Mouse (Mus musculus): ENCODE data around the gene Ppp1r12b. TPM values are rescaled to one million over a fixed set of nuclear protein-coding genes. Genes with fewer than 3 reads are reported as not detected.

Gene Ppp1r12b
- total RNA-seq, 1 experiment = 5.4 TPM

DNA sequence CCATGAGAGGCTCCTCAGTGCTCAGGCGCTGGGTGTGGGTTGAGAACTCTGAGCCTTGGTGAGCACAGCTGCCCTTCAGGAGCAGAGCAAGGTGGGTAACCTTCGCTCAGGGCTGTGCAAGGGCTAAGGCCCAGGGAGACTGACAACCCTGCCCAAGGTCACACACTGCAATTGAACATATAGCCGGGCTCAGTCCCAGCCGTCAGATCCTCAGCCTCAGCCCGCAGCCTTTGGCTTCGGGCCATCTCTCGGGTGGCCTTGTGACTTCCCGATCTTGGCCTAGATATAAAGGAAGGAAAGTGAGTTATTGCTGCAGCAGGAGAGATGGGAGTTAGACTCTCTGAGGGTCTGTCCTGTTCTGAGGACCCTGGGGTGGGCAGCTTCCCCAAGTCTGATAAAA, 228.5 kb downstream of the Ppp1r12b start:
- H3K4me1 ChIP-seq (ENCODE audit: control insufficient read depth in 2 of 2, insufficient read depth in 2 of 2, low read length in 2 of 2, poor library complexity in 1 of 2) = no peaks in the 10 kb centered on the region
- no peak for DNase-seq (ENCODE audit: low read depth, low spot score)
- H3K9ac ChIP-seq (ENCODE audit: insufficient read depth, low read depth, low read length, poor library complexity, severe bottlenecking) = no peak overlapping the region

DNA sequence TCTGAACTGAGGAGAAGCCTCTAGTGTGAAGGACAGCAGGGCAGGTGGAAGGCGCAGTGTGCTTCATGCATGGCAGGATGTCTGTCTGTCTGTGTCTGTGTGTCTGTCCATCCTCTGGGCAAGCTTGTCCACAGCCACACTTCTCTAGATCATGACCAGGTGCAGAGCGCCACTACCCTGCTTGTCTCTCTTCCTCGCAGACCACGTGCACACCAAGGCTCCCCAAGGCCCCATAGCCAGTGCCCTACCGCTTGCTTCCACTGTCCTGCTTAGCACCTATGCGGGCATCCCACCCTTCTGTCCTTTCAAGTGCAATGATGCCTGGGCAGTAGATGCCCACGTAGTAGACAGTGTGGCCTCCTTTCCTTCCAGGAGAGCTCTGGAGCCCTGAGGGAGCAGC, 229.3 kb downstream of the Ppp1r12b start:
- DNase-seq (ENCODE audit: low read depth, low spot score) = no peak
- no peak overlapping the region for H3K9ac ChIP-seq (ENCODE audit: insufficient read depth, low read depth, low read length, poor library complexity, severe bottlenecking)
- no peaks in the 10 kb centered on the region for H3K4me1 ChIP-seq (ENCODE audit: control insufficient read depth in 2 of 2, insufficient read depth in 2 of 2, low read length in 2 of 2, poor library complexity in 1 of 2)
- H3K27ac ChIP-seq (ENCODE audit: insufficient read depth, low read depth, low read length, poor library complexity, severe bottlenecking) = no peak overlapping the region
- TF ChIP-seq CHD2 (IDR thresholded peaks at IDR 0.05; ENCODE audit: low read depth, low read length) (no peak), MAFK (IDR thresholded peaks at IDR 0.05; ENCODE audit: insufficient read depth, low read depth, low read length) (no peak), ZNF384 (IDR thresholded peaks at IDR 0.05; ENCODE audit: low read depth, low read length) (no peak), HCFC1 (IDR thresholded peaks at IDR 0.05; ENCODE audit: borderline replicate concordance, insufficient read depth, low read length) (no peak), ZC3H11A (IDR thresholded peaks at IDR 0.05; ENCODE audit: borderline replicate concordance, low read depth, low read length) (no peak)
- no peak overlapping the region for H3K4me3 ChIP-seq (ENCODE audit: insufficient read depth in 1 of 2, low read depth in 1 of 2, low read length in 2 of 2, poor library complexity in 1 of 2, severe bottlenecking in 1 of 2)
- no peaks in the 10 kb centered on the region for H3K9me3 ChIP-seq (ENCODE audit: control insufficient read depth, insufficient read depth, low read depth, low read length)
- in situ Hi-C loops (cut with MboI; ENCODE audit: low sequenced_read_pairs in 2 of 2, unreplicated experiment in 2 of 2) = no loop called here
- no peaks in the 10 kb centered on the region for H3K36me3 ChIP-seq (ENCODE audit: control insufficient read depth, insufficient read depth, low read length, poor library complexity, severe bottlenecking)

More for the DNA sequence above, 228.5 kb downstream of the Ppp1r12b start:
- no peak for TF ChIP-seq CHD2 (IDR thresholded peaks at IDR 0.05; ENCODE audit: low read depth, low read length)
- no peak for TF ChIP-seq MAFK (IDR thresholded peaks at IDR 0.05; ENCODE audit: insufficient read depth, low read depth, low read length)
- TF ChIP-seq HCFC1 (IDR thresholded peaks at IDR 0.05; ENCODE audit: borderline replicate concordance, insufficient read depth, low read length) = no peak
- in situ Hi-C loops (cut with MboI; ENCODE audit: low sequenced_read_pairs in 2 of 2, unreplicated experiment in 2 of 2) = no loop called here
- H3K27ac ChIP-seq (ENCODE audit: insufficient read depth, low read depth, low read length, poor library complexity, severe bottlenecking) = no peak overlapping the region
- H3K9me3 ChIP-seq (ENCODE audit: control insufficient read depth, insufficient read depth, low read depth, low read length) = no peaks in the 10 kb centered on the region
- no peaks in the 10 kb centered on the region for H3K36me3 ChIP-seq (ENCODE audit: control insufficient read depth, insufficient read depth, low read length, poor library complexity, severe bottlenecking)
- H3K4me3 ChIP-seq (ENCODE audit: insufficient read depth in 1 of 2, low read depth in 1 of 2, low read length in 2 of 2, poor library complexity in 1 of 2, severe bottlenecking in 1 of 2) = no peak overlapping the region

DNA sequence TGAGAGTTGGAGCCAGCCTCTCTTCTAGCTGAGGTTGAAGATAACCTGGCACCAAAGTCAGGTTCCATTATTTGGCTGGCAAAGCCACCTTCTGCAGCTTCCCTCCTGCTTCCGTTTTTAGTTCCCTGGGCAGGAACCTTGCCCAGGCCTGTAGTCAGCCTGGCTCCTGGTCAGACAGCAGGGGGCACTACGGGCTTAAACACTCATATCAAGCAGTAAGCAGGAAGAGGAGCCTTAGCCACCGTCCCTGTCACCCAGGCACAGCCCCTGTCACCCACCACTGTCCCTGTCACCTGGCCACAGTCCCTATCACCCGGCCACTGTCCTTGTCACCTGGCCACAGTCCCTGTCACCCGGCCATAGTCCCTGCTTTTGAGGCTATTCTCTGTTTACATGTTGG, 230.5 kb downstream of the Ppp1r12b start:
- no peak overlapping the region for H3K27ac ChIP-seq (ENCODE audit: insufficient read depth, low read depth, low read length, poor library complexity, severe bottlenecking)
- H3K36me3 ChIP-seq (ENCODE audit: control insufficient read depth, insufficient read depth, low read length, poor library complexity, severe bottlenecking) = no peaks in the 10 kb centered on the region
- H3K4me1 ChIP-seq (ENCODE audit: control insufficient read depth in 2 of 2, insufficient read depth in 2 of 2, low read length in 2 of 2, poor library complexity in 1 of 2) = no peaks in the 10 kb centered on the region
- no peak for TF ChIP-seq ZNF384 (IDR thresholded peaks at IDR 0.05; ENCODE audit: low read depth, low read length)
- TF ChIP-seq HCFC1 (IDR thresholded peaks at IDR 0.05; ENCODE audit: borderline replicate concordance, insufficient read depth, low read length) = no peak
- no peak for TF ChIP-seq MAFK (IDR thresholded peaks at IDR 0.05; ENCODE audit: insufficient read depth, low read depth, low read length)
- TF ChIP-seq ZC3H11A (IDR thresholded peaks at IDR 0.05; ENCODE audit: borderline replicate concordance, low read depth, low read length) = no peak
- no peak for TF ChIP-seq CHD2 (IDR thresholded peaks at IDR 0.05; ENCODE audit: low read depth, low read length)
- in situ Hi-C loops (cut with MboI; ENCODE audit: low sequenced_read_pairs in 2 of 2, unreplicated experiment in 2 of 2) = no loop called here
- no peak for DNase-seq (ENCODE audit: low read depth, low spot score)
- no peak overlapping the region for H3K9ac ChIP-seq (ENCODE audit: insufficient read depth, low read depth, low read length, poor library complexity, severe bottlenecking)
- no peak overlapping the region for H3K4me3 ChIP-seq (ENCODE audit: insufficient read depth in 1 of 2, low read depth in 1 of 2, low read length in 2 of 2, poor library complexity in 1 of 2, severe bottlenecking in 1 of 2)
- no peaks in the 10 kb centered on the region for H3K9me3 ChIP-seq (ENCODE audit: control insufficient read depth, insufficient read depth, low read depth, low read length)

DNA sequence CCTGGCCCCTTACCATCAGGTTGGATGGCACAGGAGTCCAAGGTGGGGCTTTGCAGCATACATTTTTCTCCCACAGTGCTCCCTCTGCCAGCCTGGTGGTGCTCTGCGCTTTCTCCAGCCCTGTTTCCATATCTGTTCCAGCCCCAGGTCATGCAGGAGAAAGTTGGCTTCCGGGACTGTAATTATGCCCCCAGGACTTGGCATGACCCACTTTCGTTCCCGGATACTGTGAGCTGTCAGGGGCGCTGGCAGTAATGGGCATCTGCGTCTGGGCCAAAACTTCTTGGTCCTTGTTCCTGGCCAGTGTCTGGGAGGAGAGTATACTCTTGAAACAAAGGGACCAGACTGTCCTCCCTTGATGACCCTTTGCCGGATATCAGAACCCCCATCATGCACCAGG, 232.9 kb downstream of the Ppp1r12b start:
- TF ChIP-seq MAFK (IDR thresholded peaks at IDR 0.05; ENCODE audit: insufficient read depth, low read depth, low read length) = no peak
- TF ChIP-seq ZC3H11A (IDR thresholded peaks at IDR 0.05; ENCODE audit: borderline replicate concordance, low read depth, low read length) = no peak
- no peak for TF ChIP-seq HCFC1 (IDR thresholded peaks at IDR 0.05; ENCODE audit: borderline replicate concordance, insufficient read depth, low read length)
- TF ChIP-seq CHD2 (IDR thresholded peaks at IDR 0.05; ENCODE audit: low read depth, low read length) = no peak
- TF ChIP-seq ZNF384 (IDR thresholded peaks at IDR 0.05; ENCODE audit: low read depth, low read length) = no peak
- in situ Hi-C loops (cut with MboI; ENCODE audit: low sequenced_read_pairs in 2 of 2, unreplicated experiment in 2 of 2) = no loop called here

DNA sequence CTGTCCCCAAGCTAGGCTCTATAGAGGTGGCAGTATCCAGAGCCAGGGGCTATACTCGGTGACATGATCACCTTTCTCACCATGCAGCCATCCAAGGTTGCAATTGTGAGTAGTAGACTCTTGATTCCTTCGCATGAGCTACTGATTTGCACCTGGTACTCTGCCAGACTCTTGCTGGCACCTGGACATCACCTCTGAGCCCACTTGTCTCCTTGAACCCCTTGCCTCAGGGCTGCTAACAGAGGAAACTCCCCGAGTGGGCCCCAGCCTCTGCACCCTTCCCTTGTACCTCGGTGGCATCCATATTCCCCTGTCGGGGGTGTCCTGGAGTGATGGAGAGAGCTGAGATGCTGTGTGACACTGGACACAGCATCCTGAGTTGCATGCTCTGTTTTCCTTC, 234.3 kb downstream of the Ppp1r12b start:
- no peak overlapping the region for H3K27ac ChIP-seq (ENCODE audit: insufficient read depth, low read depth, low read length, poor library complexity, severe bottlenecking)
- H3K9me3 ChIP-seq (ENCODE audit: control insufficient read depth, insufficient read depth, low read depth, low read length) = no peaks in the 10 kb centered on the region
- no peak overlapping the region for H3K4me3 ChIP-seq (ENCODE audit: insufficient read depth in 1 of 2, low read depth in 1 of 2, low read length in 2 of 2, poor library complexity in 1 of 2, severe bottlenecking in 1 of 2)
- no peak overlapping the region for H3K9ac ChIP-seq (ENCODE audit: insufficient read depth, low read depth, low read length, poor library complexity, severe bottlenecking)
- H3K36me3 ChIP-seq (ENCODE audit: control insufficient read depth, insufficient read depth, low read length, poor library complexity, severe bottlenecking) = no peaks in the 10 kb centered on the region
- no peaks in the 10 kb centered on the region for H3K4me1 ChIP-seq (ENCODE audit: control insufficient read depth in 2 of 2, insufficient read depth in 2 of 2, low read length in 2 of 2, poor library complexity in 1 of 2)
- in situ Hi-C loops (cut with MboI; ENCODE audit: low sequenced_read_pairs in 2 of 2, unreplicated experiment in 2 of 2) = no loop called here
- no peak for DNase-seq (ENCODE audit: low read depth, low spot score)
- TF ChIP-seq ZNF384 (IDR thresholded peaks at IDR 0.05; ENCODE audit: low read depth, low read length) (no peak), HCFC1 (IDR thresholded peaks at IDR 0.05; ENCODE audit: borderline replicate concordance, insufficient read depth, low read length) (no peak), CHD2 (IDR thresholded peaks at IDR 0.05; ENCODE audit: low read depth, low read length) (no peak), MAFK (IDR thresholded peaks at IDR 0.05; ENCODE audit: insufficient read depth, low read depth, low read length) (no peak), ZC3H11A (IDR thresholded peaks at IDR 0.05; ENCODE audit: borderline replicate concordance, low read depth, low read length) (no peak)

More for the DNA sequence above, 232.9 kb downstream of the Ppp1r12b start:
- Histone ChIP-seq H3K4me3 (ENCODE audit: insufficient read depth in 1 of 2, low read depth in 1 of 2, low read length in 2 of 2, poor library complexity in 1 of 2, severe bottlenecking in 1 of 2) (no peak overlapping the region), H3K36me3 (ENCODE audit: control insufficient read depth, insufficient read depth, low read length, poor library complexity, severe bottlenecking) (no peaks in the 10 kb centered on the region), H3K27ac (ENCODE audit: insufficient read depth, low read depth, low read length, poor library complexity, severe bottlenecking) (no peak overlapping the region), H3K4me1 (ENCODE audit: control insufficient read depth in 2 of 2, insufficient read depth in 2 of 2, low read length in 2 of 2, poor library complexity in 1 of 2) (no peaks in the 10 kb centered on the region), H3K9me3 (ENCODE audit: control insufficient read depth, insufficient read depth, low read depth, low read length) (no peaks in the 10 kb centered on the region), H3K9ac (ENCODE audit: insufficient read depth, low read depth, low read length, poor library complexity, severe bottlenecking) (no peak overlapping the region)
- DNase-seq (ENCODE audit: low read depth, low spot score) = no peak

Data from ES-E14 (cell line).